Mouse (Mus musculus): ENCODE results near the gene Gpkow.
"Not testable (repeated sequence)": the region's sequence is repeated elsewhere in the genome, so short reads cannot be mapped to it uniquely, and the experiment has no call there.

Gpkow gene

DNA sequence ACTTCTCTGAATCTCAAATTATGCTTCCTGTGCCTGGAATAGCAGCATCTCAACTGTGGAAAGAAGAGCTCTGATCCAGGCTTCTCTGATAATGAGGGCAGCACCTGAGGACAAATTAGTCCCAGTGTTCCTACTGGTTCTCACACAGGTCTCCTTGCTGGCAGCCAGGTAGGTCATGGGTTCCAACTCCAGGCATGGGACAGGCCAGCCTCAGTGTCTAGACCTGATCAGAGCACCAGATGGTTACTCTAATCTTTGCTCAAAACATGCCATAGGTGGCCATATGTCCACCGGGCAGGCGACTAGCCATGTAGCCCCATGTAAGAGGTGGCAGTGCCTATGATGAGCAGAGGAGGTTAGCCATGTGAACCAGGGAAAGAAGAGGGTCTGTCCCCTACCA is 8.6 kb upstream of the Gpkow start:
- no peak for DNase-seq (ENCODE audit: low read depth in 2 of 2, low spot score in 2 of 2)

DNA sequence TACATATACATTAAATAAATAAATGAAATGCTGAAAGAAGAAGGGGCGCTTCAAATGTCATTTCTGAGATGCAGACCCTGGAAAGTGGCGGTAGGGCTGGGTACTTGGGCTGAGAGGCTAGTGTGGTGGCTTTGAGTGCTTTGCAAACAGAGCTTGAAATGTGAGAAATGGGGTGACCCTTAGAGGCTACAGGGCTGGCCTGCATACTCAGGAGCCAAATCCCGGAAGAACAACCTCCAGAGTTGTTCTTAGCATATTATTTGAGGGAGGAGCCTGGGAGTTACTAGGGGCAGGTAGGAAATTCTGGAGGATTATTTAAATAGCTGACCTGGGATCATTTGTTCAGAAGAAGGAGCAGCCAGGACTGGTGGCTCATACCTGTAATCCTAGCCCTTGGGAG is 6.4 kb upstream of the Gpkow start:
- no peak for DNase-seq (ENCODE audit: low read depth in 2 of 2, low spot score in 2 of 2)

DNA sequence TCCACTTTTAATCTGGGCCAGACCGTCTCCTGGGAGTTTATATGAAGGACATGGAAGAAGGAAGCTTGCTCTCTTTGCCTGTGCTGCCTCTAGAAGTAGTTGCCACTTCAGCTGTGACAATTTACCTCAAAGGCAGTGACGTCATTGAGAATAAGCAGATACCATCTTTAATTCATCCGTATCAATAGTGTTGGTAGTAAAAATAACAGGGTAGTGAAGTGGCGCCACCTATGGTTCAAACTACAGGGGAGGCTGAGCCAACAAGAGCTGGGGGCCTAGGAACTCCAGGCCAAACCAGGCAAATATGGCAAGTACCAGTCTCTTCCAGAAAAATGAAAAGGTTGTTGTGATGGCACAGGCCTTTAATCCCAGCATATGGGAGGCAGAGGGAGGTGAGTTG is 4.1 kb upstream of the Gpkow start:
- DNase-seq (ENCODE audit: low read depth in 2 of 2, low spot score in 2 of 2): peak; percentile 53 to 65

DNA sequence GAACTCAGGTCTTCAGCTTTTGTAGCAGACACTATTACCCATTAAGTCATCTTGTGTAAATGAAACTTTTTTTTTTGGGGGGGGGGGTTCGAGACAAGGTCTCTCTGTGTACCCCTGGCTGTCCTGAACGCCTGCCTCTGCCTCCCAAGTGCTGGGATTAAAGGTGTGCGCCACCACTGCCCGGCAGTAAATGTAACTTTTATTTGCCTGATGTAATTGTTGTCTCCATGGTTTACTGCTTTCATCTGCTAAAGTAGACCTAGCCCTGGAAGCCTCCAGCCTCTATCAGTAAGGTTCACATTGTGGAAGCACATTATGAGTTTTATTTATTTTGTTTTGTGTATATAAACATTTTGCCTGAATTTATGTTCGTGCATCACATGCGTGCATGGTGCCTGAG is 411 bp upstream of the Gpkow start:
- DNase-seq (ENCODE audit: low read depth in 2 of 2, low spot score in 2 of 2): no peak

DNA sequence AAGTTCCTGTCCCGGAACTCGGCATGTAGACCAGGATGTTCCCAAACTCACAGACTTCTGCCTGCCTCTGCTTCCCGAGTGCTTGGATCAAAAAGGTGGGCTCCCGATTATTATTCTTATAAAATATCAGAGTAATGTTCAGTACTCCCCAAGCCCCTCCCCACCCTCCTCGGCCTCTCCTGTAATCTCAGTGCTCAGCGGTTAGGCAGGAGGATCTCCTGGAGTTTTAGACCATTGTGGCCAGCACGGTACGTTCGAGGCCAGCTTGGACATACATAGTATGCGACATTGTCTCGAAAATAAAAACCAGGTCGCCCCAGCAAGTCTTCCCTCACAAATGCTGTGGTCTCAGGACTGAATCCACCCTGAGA is 16.8 kb downstream of the Gpkow start:
- not testable (repeated sequence) for DNase-seq (ENCODE audit: low read depth in 2 of 2, low spot score in 2 of 2)

DNA sequence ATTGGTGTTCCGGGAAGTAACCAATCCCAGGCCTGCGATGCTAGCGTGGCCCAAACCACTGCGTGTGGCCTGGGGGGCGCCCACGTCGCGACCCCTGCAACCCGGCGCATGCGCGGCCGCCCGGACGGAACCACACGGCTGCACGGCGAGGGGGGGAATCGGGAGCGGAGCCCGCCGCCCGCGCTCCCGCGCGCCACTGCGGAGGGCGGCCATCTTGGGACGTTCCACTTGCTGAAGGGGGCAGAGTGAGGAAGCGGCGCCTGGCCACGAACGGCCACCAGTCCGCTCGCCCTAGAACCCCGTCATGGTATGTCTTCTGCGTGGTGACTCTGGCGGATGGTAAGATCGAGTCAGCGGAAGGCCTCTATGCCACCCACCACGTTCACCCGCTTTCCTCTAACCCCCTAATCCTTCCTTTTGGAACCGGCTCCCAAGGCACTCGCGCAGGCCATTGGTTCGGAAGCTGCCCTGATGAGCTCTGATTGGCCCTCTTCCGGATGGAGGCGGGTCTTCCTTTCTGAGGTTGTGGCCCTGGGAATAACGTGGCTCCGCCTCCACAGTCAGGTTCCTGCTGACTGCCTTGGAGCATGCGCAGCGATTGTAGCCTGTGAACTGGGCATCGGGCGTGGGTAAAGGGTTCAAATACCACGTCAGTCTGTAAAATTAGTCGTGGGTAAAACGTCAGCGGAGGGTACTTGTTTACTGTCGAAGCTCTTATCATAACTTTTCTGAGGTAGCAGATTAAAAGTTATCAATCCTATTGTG is 17.4 kb downstream of the Gpkow start, which contains the start of gene Wdr45:
TSS of gene Wdr45 (plus strand) at position 199 of the 765 bp plus-strand sequence.
- DNase-seq (ENCODE audit: low read depth in 2 of 2, low spot score in 2 of 2): peak; percentile 78 to 84

DNA sequence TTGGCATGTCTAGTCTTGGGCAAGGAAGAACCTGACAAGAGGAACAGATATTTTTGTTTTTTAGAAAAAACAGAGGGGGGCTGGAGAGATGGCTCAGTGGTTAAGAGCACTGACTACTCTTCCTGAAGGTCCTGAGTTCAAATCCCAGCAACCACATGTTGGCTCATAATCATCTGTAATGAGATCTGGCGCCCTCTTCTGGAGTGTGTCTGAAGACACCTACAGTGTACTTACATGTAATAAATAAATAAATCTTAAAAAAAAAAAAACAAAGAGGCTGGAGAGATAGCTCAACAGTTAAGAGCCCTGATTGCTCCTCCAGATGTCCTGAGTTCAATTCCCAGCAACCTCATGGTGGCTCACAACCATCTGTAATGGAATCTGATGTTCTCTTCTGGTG is 19.1 kb downstream of the Gpkow start:
- DNase-seq (ENCODE audit: low read depth in 2 of 2, low spot score in 2 of 2): not testable (repeated sequence)

DNA sequence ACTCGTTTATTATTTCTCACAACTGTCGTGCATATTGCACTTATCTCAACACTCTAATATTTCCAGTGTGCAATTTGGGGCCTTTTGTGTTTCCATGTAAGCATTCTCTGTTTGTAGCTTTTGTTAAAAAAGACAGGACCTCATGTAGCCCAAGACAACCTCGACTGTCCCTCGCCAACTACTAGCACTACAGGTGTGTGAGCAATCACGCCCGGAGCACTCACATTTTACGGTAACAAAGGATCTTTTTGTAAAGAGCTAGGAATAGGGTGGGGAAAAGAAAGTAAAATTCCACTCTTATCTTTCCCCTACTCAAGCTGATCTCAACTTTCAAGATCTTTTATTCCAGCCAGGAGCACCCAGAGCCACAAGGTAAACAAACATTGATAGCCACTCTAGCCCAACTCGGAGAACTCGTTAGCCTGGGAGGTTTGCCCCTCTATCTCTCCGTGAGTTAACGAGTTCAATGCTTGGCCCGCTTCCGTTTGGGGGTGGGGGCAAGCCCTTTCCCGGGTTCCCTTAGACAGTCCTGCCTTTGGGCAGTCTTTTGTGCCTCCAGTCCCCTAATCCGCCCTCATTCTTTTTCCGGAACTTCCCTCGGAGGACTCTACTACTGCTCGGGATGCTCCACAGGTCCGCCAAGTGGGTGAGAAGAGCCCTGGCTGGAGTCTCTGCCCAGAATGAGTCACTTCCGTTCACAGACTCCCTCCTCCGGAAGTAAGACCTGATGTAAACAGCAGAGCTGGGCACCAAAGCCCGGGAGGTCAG is 24.8 kb downstream of the Gpkow start, which contains the start of gene Gm45208:
TSS of gene Gm45208 (plus strand) at position 732 of the 768 bp plus-strand sequence.
- peak; percentile 63 to 65 for DNase-seq (ENCODE audit: low read depth in 2 of 2, low spot score in 2 of 2)

DNA sequence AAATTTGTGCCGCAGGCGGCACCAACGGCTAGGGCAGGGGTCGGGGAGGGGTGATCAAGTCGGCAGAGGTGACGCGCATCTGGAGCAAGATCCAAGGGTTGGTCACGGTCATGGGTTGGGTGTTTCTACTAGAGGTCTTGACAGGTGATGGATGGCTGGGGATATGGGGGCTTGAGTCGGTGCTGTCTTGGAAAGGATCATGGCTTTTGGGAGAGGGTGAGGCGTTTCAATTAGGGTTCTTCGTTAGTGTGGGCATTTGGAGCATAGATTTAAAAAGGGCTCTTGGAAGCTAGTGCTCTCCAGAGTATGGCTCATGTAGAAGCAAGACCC is 25.3 kb downstream of the Gpkow start:
- no peak for DNase-seq (ENCODE audit: low read depth in 2 of 2, low spot score in 2 of 2)

DNA sequence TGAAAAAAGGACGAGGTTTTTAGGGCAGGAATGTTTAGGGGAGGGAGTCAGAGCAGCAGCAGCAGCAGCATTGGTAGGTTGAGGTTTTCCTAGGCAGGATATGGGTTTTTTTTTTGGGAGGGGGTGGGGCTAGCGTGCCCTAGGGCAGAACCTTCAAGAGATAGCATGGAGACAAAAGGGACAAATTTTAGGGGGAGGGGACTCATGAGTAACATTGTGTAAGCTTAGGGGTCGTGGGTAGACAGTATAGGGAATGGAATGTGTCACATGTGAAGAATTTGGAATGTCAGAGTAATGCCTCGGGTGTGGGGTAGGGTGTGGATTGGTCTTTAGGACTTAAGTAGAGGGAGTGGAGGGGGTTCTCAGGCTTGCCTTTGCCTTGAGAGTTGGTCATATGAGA is 25.8 kb downstream of the Gpkow start:
- DNase-seq (ENCODE audit: low read depth in 2 of 2, low spot score in 2 of 2): no peak

DNA sequence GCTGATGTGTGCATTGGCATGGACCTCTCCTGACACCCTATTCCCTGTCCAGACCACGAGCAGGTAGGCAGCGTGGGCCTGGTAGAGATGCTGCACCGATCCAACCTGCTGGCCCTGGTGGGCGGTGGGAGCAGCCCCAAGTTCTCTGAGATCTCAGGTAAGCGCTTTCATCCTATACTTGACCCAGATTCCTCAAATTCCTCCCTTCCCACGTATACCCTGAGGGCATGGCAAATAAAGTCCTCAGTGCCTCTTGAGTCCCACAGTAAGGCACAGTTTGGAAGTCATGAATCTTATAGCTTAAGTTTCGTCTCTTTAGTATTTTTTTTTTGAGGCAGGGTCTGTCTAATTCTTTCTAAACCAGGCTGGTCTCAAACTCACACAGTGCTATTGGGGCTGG is 27.2 kb downstream of the Gpkow start:
- no peak for DNase-seq (ENCODE audit: low read depth in 2 of 2, low spot score in 2 of 2)

DNA sequence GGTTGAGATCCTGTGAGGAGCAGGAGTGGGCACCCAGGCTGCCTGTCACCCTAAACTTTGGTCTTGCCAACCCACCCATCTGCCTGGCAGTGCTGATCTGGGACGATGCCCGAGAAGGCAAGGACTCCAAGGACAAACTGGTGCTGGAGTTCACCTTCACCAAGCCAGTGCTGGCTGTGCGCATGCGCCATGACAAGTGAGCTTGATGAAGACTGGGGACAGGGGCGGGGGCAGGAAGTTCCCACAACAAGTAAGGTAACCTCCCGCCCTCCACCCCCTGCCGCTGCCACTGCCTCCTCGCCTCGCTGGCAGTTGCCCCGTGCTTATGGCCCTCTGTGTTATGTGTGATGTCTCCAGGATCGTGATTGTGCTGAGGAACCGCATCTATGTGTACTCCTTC is 28.9 kb downstream of the Gpkow start:
- DNase-seq (ENCODE audit: low read depth in 2 of 2, low spot score in 2 of 2): no peak

DNA sequence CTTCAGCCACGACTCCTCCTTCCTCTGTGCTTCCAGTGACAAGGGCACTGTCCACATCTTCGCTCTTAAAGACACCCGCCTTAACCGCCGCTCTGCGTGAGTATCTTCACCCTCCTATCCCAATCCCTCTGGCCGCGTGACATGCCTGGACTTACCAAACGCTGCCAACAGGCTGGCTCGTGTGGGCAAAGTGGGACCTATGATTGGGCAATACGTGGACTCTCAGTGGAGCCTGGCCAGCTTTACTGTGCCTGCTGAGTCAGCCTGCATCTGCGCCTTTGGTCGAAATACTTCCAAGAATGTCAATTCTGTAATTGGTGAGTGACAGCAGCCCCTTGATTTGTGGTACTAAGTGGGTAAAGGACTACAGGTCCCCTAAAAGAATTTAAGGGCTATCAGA is 30.2 kb downstream of the Gpkow start:
- no peak for DNase-seq (ENCODE audit: low read depth in 2 of 2, low spot score in 2 of 2)

DNA sequence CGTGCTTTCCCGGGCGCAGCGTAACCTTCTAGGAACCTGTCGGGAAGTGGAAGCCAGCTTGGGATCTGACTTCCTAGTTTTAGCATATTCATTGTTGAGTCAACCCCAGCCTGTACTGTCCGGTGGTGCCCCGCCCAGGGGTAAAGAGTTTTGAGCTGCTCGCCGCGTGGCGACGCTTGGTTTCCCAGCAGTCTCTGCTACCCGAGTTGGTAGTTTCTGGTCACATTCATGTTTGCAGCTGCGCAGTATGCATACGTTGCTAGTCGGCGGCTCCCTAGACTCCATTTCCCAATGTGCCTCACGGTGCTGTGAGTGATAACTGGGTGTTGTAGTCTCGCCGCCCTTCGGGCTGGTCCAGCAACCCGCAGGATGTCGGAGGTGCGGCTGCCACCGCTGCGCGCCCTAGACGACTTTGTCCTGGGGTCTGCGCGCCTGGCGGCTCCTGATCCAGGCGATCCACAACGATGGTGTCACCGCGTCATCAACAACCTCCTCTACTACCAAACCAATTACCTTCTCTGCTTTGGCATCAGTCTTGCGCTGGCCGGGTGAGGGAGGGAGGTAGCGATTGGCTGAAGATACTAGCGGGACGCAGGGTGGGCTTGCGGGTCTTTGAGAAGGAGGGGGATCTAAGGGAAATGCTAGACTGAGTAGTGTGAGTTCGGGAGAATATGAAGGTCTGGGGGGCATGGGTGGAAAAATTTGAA is 31.4 kb downstream of the Gpkow start, which contains the start of gene Praf2:
TSS of gene Praf2 (plus strand) at position 225 of the 707 bp plus-strand sequence.
- peak; percentile 50 to 51 for DNase-seq (ENCODE audit: low read depth in 2 of 2, low spot score in 2 of 2)

DNA sequence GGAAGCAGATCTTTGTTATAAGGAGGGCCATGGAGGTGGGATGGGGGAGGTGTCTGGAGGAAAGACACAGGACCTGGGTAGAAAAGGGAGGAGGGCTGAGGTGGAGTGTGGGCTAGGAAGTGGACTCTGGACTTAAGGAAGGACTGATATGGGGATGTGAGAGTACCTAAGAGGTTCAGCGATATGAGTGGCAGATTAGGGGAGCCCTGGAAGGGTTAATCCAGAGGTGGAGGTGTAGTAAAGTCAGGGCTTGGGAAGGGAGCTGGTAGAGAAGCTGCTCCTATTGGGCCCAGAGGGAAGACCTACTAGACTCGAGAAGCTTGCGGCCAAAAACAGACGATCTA is 32.0 kb downstream of the Gpkow start:
- DNase-seq (ENCODE audit: low read depth in 2 of 2, low spot score in 2 of 2): no peak

DNA sequence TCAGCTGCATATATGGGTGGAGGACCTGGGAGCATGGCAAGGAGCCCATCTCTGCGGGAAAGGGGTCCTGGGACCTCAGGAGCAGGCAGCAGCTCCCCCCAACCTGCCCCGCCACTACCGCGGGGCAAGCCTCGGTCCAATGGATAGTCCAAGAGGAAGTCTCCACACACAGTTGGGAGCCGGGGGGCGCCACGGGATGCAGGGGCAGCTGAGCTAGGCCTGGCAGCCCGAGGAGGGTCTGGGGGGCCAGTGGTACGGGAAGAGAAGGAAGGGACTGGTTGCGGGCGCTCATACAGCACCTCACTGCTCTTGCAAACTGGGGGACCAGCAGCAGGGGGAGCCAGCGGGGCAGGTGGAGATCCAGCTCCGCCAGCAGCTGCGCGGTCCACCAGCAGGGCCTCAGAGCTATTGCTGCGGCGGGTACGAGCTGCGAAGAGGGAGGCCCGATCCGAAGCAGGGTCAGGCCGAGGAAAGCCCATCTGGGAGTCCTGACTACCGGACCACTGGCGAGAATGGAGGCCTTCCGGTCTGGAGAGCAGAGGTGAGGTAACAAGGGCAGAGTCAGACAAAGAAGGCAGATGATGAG is 36.7 kb downstream of the Gpkow start:
- DNase-seq (ENCODE audit: low read depth in 2 of 2, low spot score in 2 of 2): peak; percentile 72 to 81

DNA sequence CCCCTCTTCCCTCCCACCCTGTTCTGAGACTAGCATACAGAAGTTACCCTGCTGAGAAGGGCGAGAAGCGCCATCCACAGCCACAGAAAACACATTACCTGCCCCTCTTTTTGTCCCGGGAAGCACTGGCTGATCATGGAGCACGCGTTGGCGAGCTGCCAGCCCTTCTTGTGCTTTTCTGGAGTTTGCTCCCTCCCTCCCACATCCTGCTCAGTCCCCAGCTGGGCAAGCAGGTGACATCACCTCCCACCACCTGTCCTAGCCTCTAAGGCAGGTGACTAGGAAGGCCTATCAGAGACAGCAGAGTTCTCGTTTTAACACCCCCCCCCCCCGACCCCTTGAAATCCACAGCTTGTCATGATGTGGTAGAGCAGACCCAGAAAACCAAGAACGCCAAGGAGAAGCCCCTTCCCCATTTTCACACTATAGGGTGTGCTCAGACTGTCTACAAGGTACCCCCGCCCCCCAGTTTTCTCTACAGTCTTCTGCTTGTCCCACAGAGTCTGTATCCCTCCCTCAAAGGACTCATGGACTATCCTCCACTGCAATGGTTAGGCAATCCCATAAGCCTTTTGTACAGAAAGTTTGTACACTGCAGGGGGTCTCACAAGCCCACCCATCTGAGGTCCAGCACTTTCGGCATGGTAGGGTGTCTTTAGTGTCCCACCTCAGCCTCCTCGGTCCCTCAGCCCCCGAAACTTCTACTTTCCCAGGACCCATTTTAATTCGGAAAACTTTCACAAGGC is 42.6 kb downstream of the Gpkow start:
- no peak for DNase-seq (ENCODE audit: low read depth in 2 of 2, low spot score in 2 of 2)

DNA sequence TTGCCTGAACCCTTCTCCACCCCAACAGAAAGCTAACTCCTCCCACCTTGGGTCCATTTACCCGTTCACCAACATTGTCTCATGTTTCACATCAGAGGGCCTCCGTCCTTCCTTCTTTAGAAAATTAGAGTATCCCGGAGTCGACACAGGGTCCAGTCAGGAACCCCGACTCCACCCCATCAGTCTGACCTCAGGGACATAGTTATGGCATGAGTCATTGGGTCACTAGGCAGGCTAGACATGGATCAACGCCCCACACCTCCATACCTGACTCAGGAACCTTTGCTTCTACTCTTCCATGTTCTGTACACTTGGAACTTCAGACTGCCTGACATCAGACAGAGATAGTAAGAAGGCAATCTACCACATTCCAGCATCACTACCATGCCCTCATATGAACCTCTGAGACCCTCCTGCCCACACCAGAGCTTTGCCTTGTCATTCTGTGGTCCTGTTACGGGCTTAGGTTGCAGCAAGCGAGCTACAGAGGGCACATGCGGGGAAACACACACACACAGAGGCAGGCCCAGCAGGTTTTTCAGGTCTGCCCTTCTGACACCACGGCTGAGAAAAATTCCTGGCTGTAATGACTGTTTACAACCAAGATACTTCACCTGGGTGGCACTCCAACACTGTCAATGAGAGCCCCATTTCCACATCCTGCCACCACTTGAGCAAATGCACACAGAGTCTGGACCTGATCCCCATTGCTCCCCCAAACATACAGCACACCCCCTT is 43.3 kb downstream of the Gpkow start:
- DNase-seq (ENCODE audit: low read depth in 2 of 2, low spot score in 2 of 2): no peak

DNA sequence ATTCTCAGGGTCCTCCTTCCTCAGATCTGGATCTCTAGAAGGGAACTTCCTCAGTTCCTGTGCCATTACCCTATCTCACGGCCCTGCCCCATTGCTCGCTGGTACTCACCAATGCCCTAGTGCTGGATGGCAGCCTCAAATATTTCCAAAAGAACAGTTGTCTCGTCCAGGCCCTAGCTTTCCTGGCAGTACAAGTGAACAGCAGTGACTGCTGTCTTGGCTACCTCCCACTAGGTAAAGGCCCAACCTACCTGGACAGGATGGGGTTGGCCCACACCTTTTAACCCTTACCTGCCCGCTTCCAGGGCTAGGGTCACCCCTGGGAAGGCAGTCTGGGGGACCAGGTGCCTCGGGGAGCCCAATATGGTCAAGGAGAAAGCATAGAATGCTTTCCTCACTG is 44.2 kb downstream of the Gpkow start:
- DNase-seq (ENCODE audit: low read depth in 2 of 2, low spot score in 2 of 2): no peak

DNA sequence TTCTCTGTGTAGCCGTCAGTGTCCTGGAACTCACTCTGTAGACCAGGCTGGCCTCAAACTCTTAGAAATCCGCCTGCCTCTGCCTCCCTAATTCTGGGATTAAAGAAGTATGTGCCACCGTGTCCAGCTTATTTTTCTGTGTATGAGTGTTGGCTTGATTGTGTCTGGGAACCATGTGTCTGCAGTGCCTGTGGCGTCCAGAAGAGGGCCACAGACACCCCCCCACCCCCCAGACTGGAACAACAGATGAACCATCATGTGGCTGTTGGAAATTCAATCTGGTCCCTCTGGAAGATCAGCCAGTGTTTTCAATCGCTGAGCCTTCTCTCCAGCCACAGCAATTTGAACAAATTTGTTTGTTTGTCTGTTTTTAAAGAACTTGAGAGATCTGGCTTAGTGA is 46.5 kb downstream of the Gpkow start:
- DNase-seq (ENCODE audit: low read depth in 2 of 2, low spot score in 2 of 2): no peak

Measured in CD8-positive naive resting alpha-beta T cell, adult 2 months (primary cell).